Mouse (Mus musculus) intestine, embryonic 16.5 days (tissue): ENCODE measurements around the gene Dvl1. TPM values are rescaled to one million over a fixed set of nuclear protein-coding genes. Genes with fewer than 3 reads are reported as not detected.

Experiments used
- ATAC-seq: fragments of 200-750 bp; cut with Nextera tagmentation; 2 replicates; pipeline ENCODE4 v1.8.0; 2017; ENCODE audit warnings: moderate TSS enrichment, moderate library complexity
- H3K27ac ChIP-seq: fragments of 300-500 bp; sonication (generic); 2 replicates; pipeline ENCODE4 v1.5.1; 2014; ENCODE audit warnings: mild to moderate bottlenecking, low read length
- H3K27me3 ChIP-seq: fragments of 300-500 bp; sonication (generic); replicated peaks from 2 replicates; pipeline ENCODE4 v1.6.1; 2014; ENCODE audit warnings: low read length, control low read depth, mixed read lengths; ENCODE audit not compliant: control insufficient read depth, insufficient read depth
- H3K36me3 ChIP-seq: fragments of 300-500 bp; sonication (generic); 2 replicates; pipeline ENCODE4 v1.6.1; 2014; ENCODE audit warnings: low read length, control low read depth; ENCODE audit not compliant: control insufficient read depth, insufficient read depth
- H3K4me1 ChIP-seq: fragments of 300-500 bp; sonication (generic); 2 replicates; pipeline ENCODE4 v1.6.1; 2014; ENCODE audit warnings: low read length, control low read depth, mixed read lengths; ENCODE audit not compliant: control insufficient read depth, insufficient read depth
- H3K4me2 ChIP-seq: fragments of 300-500 bp; sonication (generic); 2 replicates; pipeline ENCODE4 v1.6.1; 2014; ENCODE audit warnings: low read depth, low read length, control low read depth
- H3K4me3 ChIP-seq: fragments of 300-500 bp; sonication (generic); 2 replicates; pipeline ENCODE4 v1.5.1; 2014; ENCODE audit warnings: mild to moderate bottlenecking, low read length
- H3K9ac ChIP-seq: fragments of 300-500 bp; sonication (generic); 2 replicates; pipeline ENCODE4 v1.6.1; 2014; ENCODE audit warnings: low read depth, low read length
- H3K9me3 ChIP-seq: fragments of 300-500 bp; sonication (generic); 2 replicates; pipeline ENCODE4 v1.6.1; 2016; ENCODE audit warnings: low read length, control low read depth; ENCODE audit not compliant: control insufficient read depth
- WGBS: fragments of 180-500 bp; shearing (Covaris S2); extraction: QIAGEN DNeasy Blood & Tissue Kit; methylation state at CpG from one replicate; pipeline ENCODE4 v1.1.7; 2014; 5-methylcytosine and 5-hydroxymethylcytosine counted together
- polyA plus RNA-seq: library from polyadenylated mRNA; unstranded; fragments of >200 nt; fragmentation: Nextera tagmentation; extraction: Ambion mirVana; gene quantifications from 2 replicates; pipeline ENCODE4 v1.2.1, GENCODE M21; 2015

Gene Dvl1
- polyA plus RNA-seq, 1 experiment from 2014 or later: 4.7 TPM

DNA sequence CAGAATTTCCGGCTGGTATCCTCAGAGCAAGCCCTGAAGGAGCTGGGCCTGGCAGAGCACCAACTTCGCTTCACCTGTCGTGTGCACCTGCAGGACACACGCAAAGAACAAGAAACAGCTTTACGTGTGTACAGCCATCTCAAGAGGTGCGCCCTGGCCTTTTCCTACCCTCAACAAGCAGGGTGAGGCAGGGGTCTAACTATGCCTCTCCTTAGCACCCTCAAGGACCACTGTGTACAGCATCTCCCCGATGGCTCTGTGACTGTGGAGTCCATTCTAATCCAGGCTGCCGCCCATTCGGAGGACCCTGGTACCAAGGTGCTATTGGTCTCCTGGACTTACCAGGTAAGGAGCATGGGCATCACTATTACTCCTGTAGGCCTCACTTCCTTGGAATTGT, 41.0 kb downstream of the Dvl1 start:
- no peaks in the 10 kb centered on the region for H3K27me3 ChIP-seq
- no peaks in the 10 kb centered on the region for H3K9me3 ChIP-seq
- peaks cover 16% of the 10 kb centered on the region for H3K4me1 ChIP-seq
- ATAC-seq: no peak
- H3K27ac ChIP-seq: no peak overlapping the region
- 94% methylated on average over 9 of the region's 9 CpGs for WGBS
- H3K9ac ChIP-seq: no peak overlapping the region
- H3K36me3 ChIP-seq: peaks cover 22% of the 10 kb centered on the region
- no peak overlapping the region for H3K4me2 ChIP-seq
- no peak overlapping the region for H3K4me3 ChIP-seq

DNA sequence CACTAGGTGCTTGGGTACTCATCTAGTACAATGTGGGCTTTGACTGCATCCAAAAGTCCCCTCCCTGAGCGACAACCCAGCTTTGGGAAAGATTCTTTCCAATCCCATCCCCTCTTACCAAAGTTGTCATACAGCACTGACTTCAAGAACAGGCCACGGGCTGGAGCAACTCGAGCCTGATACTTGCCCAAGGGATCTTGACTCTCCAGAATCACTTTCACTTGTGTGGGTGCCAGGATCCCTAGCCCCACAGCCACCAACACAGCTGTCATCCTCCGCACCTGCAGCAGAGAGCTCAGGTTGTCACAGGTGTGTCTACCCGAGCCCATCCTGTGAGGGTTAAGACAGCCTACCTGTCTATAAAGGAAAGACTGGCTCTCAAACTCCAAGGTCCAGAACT, 42.1 kb downstream of the Dvl1 start:
- no peak overlapping the region for H3K27ac ChIP-seq
- H3K9ac ChIP-seq: no peak overlapping the region
- H3K4me2 ChIP-seq: no peak overlapping the region
- peaks cover 27% of the 10 kb centered on the region for H3K4me1 ChIP-seq
- no peak for ATAC-seq
- no peak overlapping the region for H3K4me3 ChIP-seq
- WGBS: 85% methylated on average over 5 of the region's 5 CpGs
- H3K36me3 ChIP-seq: peaks cover 22% of the 10 kb centered on the region
- no peaks in the 10 kb centered on the region for H3K27me3 ChIP-seq
- H3K9me3 ChIP-seq: no peaks in the 10 kb centered on the region

DNA sequence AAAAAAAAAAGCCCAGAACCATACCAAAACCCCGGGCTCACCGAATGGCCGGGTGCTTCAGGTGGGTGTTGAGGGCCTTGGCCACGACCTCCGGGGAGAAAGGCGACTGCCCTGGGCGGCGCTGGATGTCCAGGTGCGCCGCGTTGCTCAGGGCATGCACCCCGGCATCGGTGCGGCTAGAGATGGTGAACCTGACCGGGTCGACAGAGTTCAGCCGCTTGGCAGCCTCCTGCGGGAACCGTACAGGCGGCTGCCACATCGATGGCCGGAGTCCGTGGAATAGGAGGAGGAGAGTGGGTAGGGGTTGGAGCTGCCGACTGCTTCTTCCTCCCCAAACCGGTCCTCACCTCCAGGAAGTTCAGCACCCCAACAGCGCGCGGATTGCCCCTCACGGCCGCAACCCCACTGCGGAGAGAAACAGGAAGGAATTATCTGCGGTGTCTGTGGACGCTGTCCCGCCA, 43.8 kb downstream of the Dvl1 start:
- peak overlapping the region; percentile 96 for H3K9ac ChIP-seq
- no peaks in the 10 kb centered on the region for H3K9me3 ChIP-seq
- peak overlapping the region; percentile 96 for H3K4me2 ChIP-seq
- H3K36me3 ChIP-seq: peaks cover 14% of the 10 kb centered on the region
- no peaks in the 10 kb centered on the region for H3K27me3 ChIP-seq
- peak overlapping the region; percentile 95 for H3K4me3 ChIP-seq
- peaks cover 33% of the 10 kb centered on the region for H3K4me1 ChIP-seq
- H3K27ac ChIP-seq: peak overlapping the region; percentile 18; the same call in 1 of the 2 replicates
- WGBS: 0% methylated on average over 34 of the region's 34 CpGs
- ATAC-seq: peak; percentile 5; the same call in 1 of the 2 replicates

DNA sequence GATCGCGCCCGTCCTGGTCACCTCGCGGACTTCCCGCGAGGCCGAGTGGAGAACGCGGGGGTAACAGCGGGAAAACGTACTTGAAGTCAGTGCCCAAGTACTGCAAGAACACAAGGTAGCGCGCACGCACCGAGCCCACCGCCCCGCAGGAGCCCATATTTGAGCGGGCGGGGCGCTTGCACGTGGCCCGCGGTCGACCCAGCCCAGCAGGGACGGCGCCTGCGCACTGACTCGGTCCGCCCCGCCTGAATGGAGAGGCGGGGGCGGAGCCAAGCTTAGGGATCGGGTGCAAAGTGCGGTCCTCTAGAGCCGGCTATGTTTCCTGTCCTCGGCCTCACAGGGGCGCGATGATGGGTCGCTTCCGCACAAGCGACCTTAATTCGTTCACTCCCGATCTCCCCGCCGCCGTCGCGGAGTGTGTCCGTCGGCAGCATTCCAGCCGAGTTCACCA, 44.4 kb downstream of the Dvl1 start, which contains the start of the genes Pusl1 and Acap3:
TSS of gene Pusl1 (minus strand) at position 231 of the 451 bp plus-strand sequence.
TSS of gene Acap3 (plus strand) at position 272 of the 451 bp plus-strand sequence.
- Histone ChIP-seq H3K27me3 (no peaks in the 10 kb centered on the region), H3K4me3 (peak within 1 kb of the TSS; percentile 95), H3K36me3 (peaks cover 12% of the 10 kb centered on the region), H3K4me2 (peak within 1 kb of the TSS; percentile 96), H3K9me3 (no peaks in the 10 kb centered on the region), H3K9ac (peak within 1 kb of the TSS; percentile 96), H3K4me1 (peaks cover 33% of the 10 kb centered on the region), H3K27ac (peak within 1 kb of the TSS; percentile 99)
- under 1% methylated on average over 52 of the region's 52 CpGs for WGBS
- ATAC-seq: peak; percentile 90

DNA sequence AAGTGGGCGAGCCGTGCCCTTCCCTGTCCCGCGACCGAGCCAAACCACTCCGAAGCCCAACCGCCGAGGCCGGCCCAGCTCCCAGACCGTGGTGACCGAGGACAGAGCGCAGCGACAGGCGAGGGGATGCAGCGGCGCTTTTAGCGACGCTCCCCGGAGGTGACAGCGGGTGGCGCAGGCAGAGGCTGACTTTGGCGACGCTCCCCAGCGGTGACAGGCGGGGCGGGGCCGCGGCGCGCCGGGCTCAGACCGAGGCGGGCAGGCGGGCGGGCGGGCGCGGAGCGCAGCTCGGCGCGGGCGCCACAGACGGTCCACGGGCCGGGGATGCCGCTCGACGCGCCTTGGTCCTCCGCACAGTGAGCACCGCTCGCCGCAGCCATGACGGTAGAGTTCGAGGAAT, 44.8 kb downstream of the Dvl1 start:
- Histone ChIP-seq H3K4me1 (peaks cover 33% of the 10 kb centered on the region), H3K27me3 (no peaks in the 10 kb centered on the region), H3K9me3 (no peaks in the 10 kb centered on the region), H3K36me3 (peaks cover 12% of the 10 kb centered on the region), H3K4me2 (peak overlapping the region; percentile 96), H3K4me3 (peak overlapping the region; percentile 95), H3K27ac (peak overlapping the region; percentile 99), H3K9ac (peak overlapping the region; percentile 96)
- under 1% methylated on average over 52 of the region's 56 CpGs for WGBS
- ATAC-seq: peak; percentile 94

DNA sequence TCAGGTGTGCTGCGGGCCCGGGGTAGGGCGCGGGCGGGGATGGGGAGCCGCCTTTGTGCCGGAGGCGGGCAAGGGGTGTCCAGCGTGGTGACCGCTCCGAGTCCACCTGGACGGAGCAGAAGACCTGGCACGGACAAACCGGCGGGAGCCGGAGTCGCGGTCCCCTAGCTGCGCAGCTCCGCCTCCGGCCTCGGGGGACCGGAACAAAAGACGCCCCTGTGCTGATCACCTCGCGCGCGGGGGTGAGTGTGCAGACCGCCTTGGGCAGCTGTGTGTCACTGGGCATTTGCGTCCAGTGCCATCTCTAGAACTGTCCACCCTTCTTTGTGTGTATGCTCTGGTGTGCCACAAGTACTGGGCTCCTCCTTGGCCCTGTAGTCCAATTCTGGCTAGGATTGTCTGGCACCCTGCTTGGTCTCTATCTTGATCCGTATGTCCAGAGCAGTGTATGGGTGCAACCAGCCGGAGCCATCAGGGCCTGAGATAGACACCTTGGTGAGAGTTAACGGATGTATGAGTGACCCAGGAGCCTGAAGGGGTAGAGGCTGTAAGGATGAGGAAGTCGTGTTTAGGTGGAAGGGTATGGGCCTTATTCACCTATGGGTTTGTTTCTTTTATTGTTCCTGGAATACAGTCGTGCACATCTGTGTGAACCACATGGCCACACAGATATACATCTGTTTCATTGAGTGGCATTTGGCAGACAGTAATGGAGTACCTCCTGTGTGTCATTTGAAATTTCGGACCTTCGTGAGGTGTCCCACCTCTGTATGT, 45.4 kb downstream of the Dvl1 start:
- H3K9ac ChIP-seq: peak overlapping the region; percentile 96
- peak; percentile 35 for ATAC-seq
- WGBS: 5% methylated on average over 31 of the region's 37 CpGs

DNA sequence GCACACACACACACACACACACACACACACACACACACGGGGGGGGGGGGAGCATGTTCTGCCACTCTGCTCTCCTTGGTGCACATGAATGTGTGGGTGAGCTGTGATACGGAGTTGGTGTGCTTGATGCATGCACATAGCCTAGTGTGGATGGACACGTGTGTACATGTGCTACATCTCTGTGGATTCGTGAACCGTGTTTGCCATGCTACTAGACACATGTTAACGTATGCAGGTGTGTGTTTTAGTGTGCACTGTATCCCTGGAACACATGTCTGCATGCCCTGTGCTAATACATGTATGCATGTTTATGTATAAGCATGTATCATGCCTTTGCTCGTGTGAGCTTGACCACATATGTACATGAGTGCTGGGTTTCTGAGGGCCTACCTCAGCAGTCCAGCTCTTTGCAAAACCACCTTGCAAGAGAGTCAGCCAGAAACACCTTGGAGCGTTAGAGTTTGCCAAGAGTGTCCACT, 46.0 kb downstream of the Dvl1 start:
- Histone ChIP-seq H3K27ac (no peak overlapping the region), H3K36me3 (peaks cover 7% of the 10 kb centered on the region; the same call in 1 of the 2 replicates), H3K9ac (peak overlapping the region; percentile 96), H3K4me2 (peak overlapping the region; percentile 96), H3K4me1 (peaks cover 33% of the 10 kb centered on the region), H3K9me3 (no peaks in the 10 kb centered on the region), H3K27me3 (no peaks in the 10 kb centered on the region), H3K4me3 (peak overlapping the region; percentile 95)
- no peak for ATAC-seq
- 74% methylated on average over 8 of the region's 8 CpGs for WGBS

More for the DNA sequence above, 45.4 kb downstream of the Dvl1 start:
- Histone ChIP-seq H3K9me3 (no peaks in the 10 kb centered on the region), H3K4me2 (peak overlapping the region; percentile 96), H3K27ac (peak overlapping the region; percentile 99), H3K27me3 (no peaks in the 10 kb centered on the region), H3K4me1 (peaks cover 33% of the 10 kb centered on the region), H3K4me3 (peak overlapping the region; percentile 95), H3K36me3 (peaks cover 6% of the 10 kb centered on the region)

DNA sequence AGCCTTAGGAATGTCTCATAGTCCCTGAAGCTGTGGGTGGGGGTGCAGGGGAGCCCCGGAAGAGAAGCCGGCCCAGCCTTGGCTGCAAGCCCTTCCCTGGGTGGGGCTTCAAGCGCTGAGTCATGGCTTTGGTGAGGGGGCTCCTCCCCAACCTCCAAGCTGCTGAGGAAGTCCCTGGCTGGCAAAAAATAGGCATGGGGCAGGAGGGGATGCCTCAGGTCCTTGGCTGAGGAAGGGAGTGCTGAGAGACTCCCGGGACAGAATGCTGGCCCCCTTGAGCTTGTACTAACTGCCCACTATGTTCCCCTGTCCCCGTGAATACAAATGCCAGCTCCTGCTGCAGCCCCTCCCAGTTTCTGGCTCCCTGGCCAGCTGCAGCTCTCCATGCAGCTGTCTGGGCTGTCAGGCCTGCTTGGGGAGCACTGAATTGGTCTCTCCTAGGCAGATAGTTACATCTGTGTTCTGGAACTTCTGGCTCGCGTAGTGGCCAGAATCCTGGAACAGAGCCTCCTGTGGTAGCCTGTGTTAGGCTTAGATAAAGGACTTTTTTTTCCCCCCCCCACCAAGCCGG, 47.2 kb downstream of the Dvl1 start:
- 18% methylated on average over 8 of the region's 8 CpGs for WGBS
- H3K4me1 ChIP-seq: peaks cover 33% of the 10 kb centered on the region
- H3K9me3 ChIP-seq: no peaks in the 10 kb centered on the region
- H3K4me3 ChIP-seq: peak overlapping the region; percentile 7; the same call in 1 of the 2 replicates
- peak overlapping the region; percentile 40 for H3K9ac ChIP-seq
- peaks cover 13% of the 10 kb centered on the region; the same call in 1 of the 2 replicates for H3K36me3 ChIP-seq
- H3K4me2 ChIP-seq: peak overlapping the region; percentile 43
- ATAC-seq: no peak
- no peaks in the 10 kb centered on the region for H3K27me3 ChIP-seq
- peak overlapping the region; percentile 55; the same call in 1 of the 2 replicates for H3K27ac ChIP-seq

DNA sequence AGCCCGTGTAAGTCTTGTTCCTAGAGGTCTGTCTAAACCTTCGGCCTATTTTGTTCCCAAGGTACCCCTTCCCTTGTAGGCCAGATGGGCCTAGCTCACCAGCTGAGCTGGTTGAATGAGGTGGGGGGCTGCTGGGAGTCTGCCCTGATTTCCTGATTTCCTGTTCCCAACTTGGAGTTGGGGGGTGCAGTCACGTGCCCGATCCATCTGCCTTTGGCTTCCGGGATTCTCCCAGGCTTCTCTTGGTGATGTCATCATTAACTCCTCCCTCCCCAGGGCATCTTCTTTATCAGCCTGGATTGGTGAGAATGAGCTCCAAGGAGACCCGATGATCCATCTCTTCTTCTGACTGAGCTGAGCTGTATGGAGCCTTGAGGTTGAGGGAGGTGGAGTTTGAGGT, 48.0 kb downstream of the Dvl1 start:
- Histone ChIP-seq H3K27ac (no peak overlapping the region), H3K27me3 (no peaks in the 10 kb centered on the region), H3K9ac (no peak overlapping the region), H3K4me3 (peak overlapping the region; percentile 2; the same call in 1 of the 2 replicates), H3K4me2 (peak overlapping the region; percentile 43), H3K4me1 (peaks cover 32% of the 10 kb centered on the region), H3K36me3 (peaks cover 16% of the 10 kb centered on the region; the same call in 1 of the 2 replicates), H3K9me3 (no peaks in the 10 kb centered on the region)
- 38% methylated on average over 6 of the region's 6 CpGs for WGBS
- no peak for ATAC-seq
